Mouse (Mus musculus): ENCODE measurements around the gene Smco4. TPM values are rescaled to one million over a fixed set of nuclear protein-coding genes. Genes with fewer than 3 reads are reported as not detected.
"Not testable (repeated sequence)": the region's sequence is repeated elsewhere in the genome, so short reads cannot be mapped to it uniquely, and the experiment has no call there.

The Smco4 gene
- polyA plus RNA-seq, 1 experiment from 2014 or later = 0.78 TPM

GRCm38 (mm10) chr9:15550461-15550961, 57.3 kb downstream of the Smco4 start:
- Histone ChIP-seq H3K4me3 (replicated peaks) (no peak overlapping the region), H3K4me2 (no peak overlapping the region), H3K36me3 (replicated peaks) (no peaks in the 10 kb centered on the region), H3K27ac (replicated peaks) (no peak overlapping the region), H3K27me3 (no peaks in the 10 kb centered on the region), H3K9me3 (replicated peaks) (no peaks in the 10 kb centered on the region), H3K4me1 (replicated peaks) (peaks cover 6% of the 10 kb centered on the region; the same call in 1 of the 2 replicates), H3K9ac (no peak overlapping the region)
- WGBS (ENCODE audit: insufficient replicate concordance) = 35% methylated on average over 4 of the region's 4 CpGs
- no peak for ATAC-seq (ENCODE audit: insufficient read depth)

GRCm38 (mm10) chr9:15551073-15551472, 57.8 kb downstream of the Smco4 start:
- H3K4me1 ChIP-seq (replicated peaks); H3K27me3 ChIP-seq; H3K36me3 ChIP-seq (replicated peaks); H3K4me2 ChIP-seq; H3K27ac ChIP-seq (replicated peaks); H3K9me3 ChIP-seq (replicated peaks); ATAC-seq (ENCODE audit: insufficient read depth); H3K9ac ChIP-seq; H3K4me3 ChIP-seq (replicated peaks): not testable (repeated sequence)
- 67% methylated on average over 6 of the region's 6 CpGs for WGBS (ENCODE audit: insufficient replicate concordance)

- Histone ChIP-seq H3K36me3 (replicated peaks) (no peaks in the 10 kb centered on the region), H3K4me3 (replicated peaks) (no peak overlapping the region), H3K27me3 (no peaks in the 10 kb centered on the region), H3K9me3 (replicated peaks) (no peaks in the 10 kb centered on the region), H3K9ac (no peak overlapping the region), H3K4me2 (no peak overlapping the region), H3K4me1 (replicated peaks) (peaks cover 6% of the 10 kb centered on the region; the same call in 1 of the 2 replicates), H3K27ac (replicated peaks) (no peak overlapping the region)
- 70% methylated on average over 15 of the region's 15 CpGs for WGBS (ENCODE audit: insufficient replicate concordance)
- ATAC-seq (ENCODE audit: insufficient read depth) = peak; percentile 68
Measured at GRCm38 (mm10) chr9:15551933-15552851, 59.0 kb downstream of the Smco4 start.

GRCm38 (mm10) chr9:15553322-15553721, 60.1 kb downstream of the Smco4 start:
- Histone ChIP-seq H3K4me1 (replicated peaks) (peaks cover 6% of the 10 kb centered on the region; the same call in 1 of the 2 replicates), H3K4me2 (no peak overlapping the region), H3K27me3 (no peaks in the 10 kb centered on the region), H3K9ac (no peak overlapping the region), H3K9me3 (replicated peaks) (no peaks in the 10 kb centered on the region), H3K4me3 (replicated peaks) (no peak overlapping the region), H3K27ac (replicated peaks) (no peak overlapping the region), H3K36me3 (replicated peaks) (no peaks in the 10 kb centered on the region)
- WGBS (ENCODE audit: insufficient replicate concordance) = 78% methylated on average over 8 of the region's 8 CpGs
- no peak for ATAC-seq (ENCODE audit: insufficient read depth)

- ATAC-seq (ENCODE audit: insufficient read depth) = no peak
- 59% methylated on average over 3 of the region's 3 CpGs for WGBS (ENCODE audit: insufficient replicate concordance)
Measured at GRCm38 (mm10) chr9:15560451-15560850, 67.2 kb downstream of the Smco4 start.

GRCm38 (mm10) chr9:15562353-15562752, 69.1 kb downstream of the Smco4 start:
- WGBS (ENCODE audit: insufficient replicate concordance) = 56% methylated on average over 7 of the region's 7 CpGs
- peak; percentile 90 for ATAC-seq (ENCODE audit: insufficient read depth)
- peaks cover 9% of the 10 kb centered on the region; the same call in 1 of the 2 replicates for H3K4me1 ChIP-seq (replicated peaks)
- H3K9me3 ChIP-seq (replicated peaks) = no peaks in the 10 kb centered on the region
- H3K4me2 ChIP-seq = no peak overlapping the region
- H3K27me3 ChIP-seq = no peaks in the 10 kb centered on the region
- peak overlapping the region; percentile 45; the same call in 1 of the 2 replicates for H3K27ac ChIP-seq (replicated peaks)
- H3K4me3 ChIP-seq (replicated peaks) = no peak overlapping the region
- no peak overlapping the region for H3K9ac ChIP-seq
- H3K36me3 ChIP-seq (replicated peaks) = no peaks in the 10 kb centered on the region

More at GRCm38 (mm10) chr9:15560451-15560850, 67.2 kb downstream of the Smco4 start:
- Histone ChIP-seq H3K27ac (replicated peaks) (no peak overlapping the region), H3K4me2 (no peak overlapping the region), H3K36me3 (replicated peaks) (no peaks in the 10 kb centered on the region), H3K4me1 (replicated peaks) (peaks cover 9% of the 10 kb centered on the region; the same call in 1 of the 2 replicates), H3K9ac (no peak overlapping the region), H3K4me3 (replicated peaks) (no peak overlapping the region), H3K9me3 (replicated peaks) (no peaks in the 10 kb centered on the region), H3K27me3 (no peaks in the 10 kb centered on the region)

GRCm38 (mm10) chr9:15574750-15575454, 81.7 kb downstream of the Smco4 start:
- no peak for ATAC-seq (ENCODE audit: insufficient read depth)
- 71% methylated on average over 13 of the region's 13 CpGs for WGBS (ENCODE audit: insufficient replicate concordance)
- H3K27ac ChIP-seq (replicated peaks) = no peak overlapping the region
- H3K9me3 ChIP-seq (replicated peaks) = no peaks in the 10 kb centered on the region
- no peak overlapping the region for H3K4me2 ChIP-seq
- H3K27me3 ChIP-seq = no peaks in the 10 kb centered on the region
- H3K36me3 ChIP-seq (replicated peaks) = no peaks in the 10 kb centered on the region
- H3K9ac ChIP-seq = no peak overlapping the region
- no peak overlapping the region for H3K4me3 ChIP-seq (replicated peaks)
- no peaks in the 10 kb centered on the region for H3K4me1 ChIP-seq (replicated peaks)

GRCm38 (mm10) chr9:15578427-15578826, 85.2 kb downstream of the Smco4 start:
- Histone ChIP-seq H3K27me3 (no peaks in the 10 kb centered on the region), H3K4me2 (no peak overlapping the region), H3K27ac (replicated peaks) (no peak overlapping the region), H3K4me1 (replicated peaks) (no peaks in the 10 kb centered on the region), H3K9me3 (replicated peaks) (no peaks in the 10 kb centered on the region), H3K9ac (no peak overlapping the region), H3K4me3 (replicated peaks) (no peak overlapping the region), H3K36me3 (replicated peaks) (no peaks in the 10 kb centered on the region)
- WGBS (ENCODE audit: insufficient replicate concordance) = 23% methylated on average over 1 of the region's 1 CpGs
- no peak for ATAC-seq (ENCODE audit: insufficient read depth)

GRCm38 (mm10) chr9:15578946-15579345, 85.7 kb downstream of the Smco4 start:
- Histone ChIP-seq H3K27me3 (no peaks in the 10 kb centered on the region), H3K4me1 (replicated peaks) (no peaks in the 10 kb centered on the region), H3K4me2 (no peak overlapping the region), H3K9me3 (replicated peaks) (no peaks in the 10 kb centered on the region), H3K36me3 (replicated peaks) (no peaks in the 10 kb centered on the region), H3K9ac (no peak overlapping the region), H3K27ac (replicated peaks) (no peak overlapping the region), H3K4me3 (replicated peaks) (no peak overlapping the region)
- ATAC-seq (ENCODE audit: insufficient read depth) = no peak
- 64% methylated on average over 9 of the region's 9 CpGs for WGBS (ENCODE audit: insufficient replicate concordance)

GRCm38 (mm10) chr9:15580176-15580575, 86.9 kb downstream of the Smco4 start:
- 25% methylated on average over 6 of the region's 6 CpGs for WGBS (ENCODE audit: insufficient replicate concordance)
- Histone ChIP-seq H3K9me3 (replicated peaks) (no peaks in the 10 kb centered on the region), H3K36me3 (replicated peaks) (no peaks in the 10 kb centered on the region), H3K9ac (no peak overlapping the region), H3K4me2 (no peak overlapping the region), H3K4me1 (replicated peaks) (no peaks in the 10 kb centered on the region), H3K4me3 (replicated peaks) (no peak overlapping the region), H3K27ac (replicated peaks) (no peak overlapping the region), H3K27me3 (no peaks in the 10 kb centered on the region)
- no peak for ATAC-seq (ENCODE audit: insufficient read depth)

GRCm38 (mm10) chr9:15582026-15582425, 88.8 kb downstream of the Smco4 start:
- Histone ChIP-seq H3K36me3 (replicated peaks) (no peaks in the 10 kb centered on the region), H3K4me2 (no peak overlapping the region), H3K27ac (replicated peaks) (no peak overlapping the region), H3K9ac (no peak overlapping the region), H3K4me1 (replicated peaks) (no peaks in the 10 kb centered on the region), H3K9me3 (replicated peaks) (no peaks in the 10 kb centered on the region), H3K4me3 (replicated peaks) (no peak overlapping the region), H3K27me3 (no peaks in the 10 kb centered on the region)
- 73% methylated on average over 5 of the region's 5 CpGs for WGBS (ENCODE audit: insufficient replicate concordance)
- no peak for ATAC-seq (ENCODE audit: insufficient read depth)
